Mouse (Mus musculus) neural tube, embryonic 15.5 days (tissue): ENCODE measurements around the gene Aip. TPM values are rescaled to one million over a fixed set of nuclear protein-coding genes. Genes with fewer than 3 reads are reported as not detected.

ENCODE experiments used
- ATAC-seq: fragments of 200-750 bp; cut with Nextera tagmentation; 2 replicates; pipeline ENCODE4 v1.8.0; 2017; ENCODE audit warnings: mild to moderate bottlenecking, moderate TSS enrichment, moderate library complexity; ENCODE audit not compliant: low FRiP score
- H3K27ac ChIP-seq: fragments of 300-500 bp; sonication (generic); replicated peaks from 2 replicates; pipeline ENCODE4 v1.5.1; 2015; ENCODE audit warnings: mild to moderate bottlenecking, inconsistent platforms
- H3K27me3 ChIP-seq: fragments of 300-500 bp; sonication (generic); replicated peaks from 2 replicates; pipeline ENCODE4 v1.6.1; 2015; ENCODE audit warnings: inconsistent platforms
- H3K36me3 ChIP-seq: fragments of 300-500 bp; sonication (generic); 2 replicates; pipeline ENCODE4 v1.6.1; 2015; ENCODE audit warnings: inconsistent platforms
- H3K4me1 ChIP-seq: fragments of 300-500 bp; sonication (generic); 2 replicates; pipeline ENCODE4 v1.6.1; 2015; ENCODE audit warnings: inconsistent platforms
- H3K4me2 ChIP-seq: fragments of 300-500 bp; sonication (generic); 2 replicates; pipeline ENCODE4 v1.6.1; 2015; ENCODE audit warnings: inconsistent platforms, mild to moderate bottlenecking, moderate library complexity
- H3K4me3 ChIP-seq: fragments of 300-500 bp; sonication (generic); replicated peaks from 2 replicates; pipeline ENCODE4 v1.5.1; 2015; ENCODE audit warnings: mild to moderate bottlenecking, inconsistent platforms
- H3K9ac ChIP-seq: fragments of 300-500 bp; sonication (generic); replicated peaks from 2 replicates; pipeline ENCODE4 v1.6.1; 2015; ENCODE audit warnings: mild to moderate bottlenecking, inconsistent platforms
- H3K9me3 ChIP-seq: fragments of 300-500 bp; sonication (generic); replicated peaks from 2 replicates; pipeline ENCODE4 v1.6.1; 2016; ENCODE audit warnings: inconsistent platforms
- WGBS: fragments of 180-500 bp; shearing (Covaris S2); methylation state at CpG from one replicate; pipeline ENCODE4 v1.1.7; 2015; ENCODE audit warnings: mixed read lengths; 5-methylcytosine and 5-hydroxymethylcytosine counted together
- polyA plus RNA-seq: library from polyadenylated mRNA; unstranded; fragments of >200 nt; fragmentation: Nextera tagmentation; extraction: Ambion mirVana; gene quantifications from 2 replicates; pipeline ENCODE4 v1.2.1, GENCODE M21; 2015

Aip gene
- polyA plus RNA-seq, 1 experiment from 2014 or later = 105 TPM

GRCm38 (mm10) chr19:4117006-4117405 is 8.7 kb downstream of the Aip start:
- 94% methylated on average over 7 of the region's 7 CpGs for WGBS
- Histone ChIP-seq H3K36me3 (peaks cover 63% of the 10 kb centered on the region), H3K4me1 (peaks cover 21% of the 10 kb centered on the region), H3K9me3 (no peaks in the 10 kb centered on the region), H3K27ac (no peak overlapping the region), H3K9ac (no peak overlapping the region), H3K4me2 (no peak overlapping the region), H3K4me3 (no peak overlapping the region), H3K27me3 (no peaks in the 10 kb centered on the region)
- no peak for ATAC-seq

GRCm38 (mm10) chr19:4115816-4116215 is 9.8 kb downstream of the Aip start:
- H3K36me3 ChIP-seq = peaks cover 75% of the 10 kb centered on the region
- no peak overlapping the region for H3K4me2 ChIP-seq
- ATAC-seq = no peak
- no peaks in the 10 kb centered on the region for H3K9me3 ChIP-seq
- 84% methylated on average over 11 of the region's 11 CpGs for WGBS
- H3K4me1 ChIP-seq = peaks cover 15% of the 10 kb centered on the region
- no peak overlapping the region for H3K27ac ChIP-seq
- H3K9ac ChIP-seq = no peak overlapping the region
- no peaks in the 10 kb centered on the region for H3K27me3 ChIP-seq
- H3K4me3 ChIP-seq = no peak overlapping the region

- Histone ChIP-seq H3K4me2 (no peak overlapping the region), H3K27me3 (no peaks in the 10 kb centered on the region), H3K9ac (no peak overlapping the region), H3K36me3 (peaks cover 81% of the 10 kb centered on the region), H3K9me3 (no peaks in the 10 kb centered on the region), H3K27ac (no peak overlapping the region), H3K4me3 (no peak overlapping the region), H3K4me1 (peaks cover 9% of the 10 kb centered on the region)
- ATAC-seq = no peak
- 97% methylated on average over 10 of the region's 10 CpGs for WGBS
Observed at GRCm38 (mm10) chr19:4115144-4115543, 10.5 kb downstream of the Aip start.

GRCm38 (mm10) chr19:4114551-4114950 is 11.1 kb downstream of the Aip start:
- H3K27me3 ChIP-seq = no peaks in the 10 kb centered on the region
- H3K4me1 ChIP-seq = 0 out of 2 replicates have a peak, but pooled peaks cover 5% of the 10 kb centered on the region
- H3K36me3 ChIP-seq = peaks cover 83% of the 10 kb centered on the region
- 97% methylated on average over 10 of the region's 10 CpGs for whole genome bisulfite sequencing
- H3K4me2 ChIP-seq = no peak overlapping the region
- ATAC-seq = no peak
- no peak overlapping the region for H3K27ac ChIP-seq
- H3K4me3 ChIP-seq = no peak overlapping the region
- no peaks in the 10 kb centered on the region for H3K9me3 ChIP-seq
- H3K9ac ChIP-seq = no peak overlapping the region

- Histone ChIP-seq H3K27ac (no peak overlapping the region), H3K36me3 (peaks cover 89% of the 10 kb centered on the region), H3K9ac (no peak overlapping the region), H3K4me1 (0 out of 2 replicates have a peak, but pooled peaks cover 5% of the 10 kb centered on the region), H3K4me3 (no peak overlapping the region), H3K27me3 (no peaks in the 10 kb centered on the region), H3K4me2 (no peak overlapping the region), H3K9me3 (no peaks in the 10 kb centered on the region)
- 58% methylated on average over 5 of the region's 5 CpGs for WGBS
- no peak for ATAC-seq
Observed at GRCm38 (mm10) chr19:4113806-4114230, 11.8 kb downstream of the Aip start.

GRCm38 (mm10) chr19:4113186-4113805 is 12.4 kb downstream of the Aip start:
- no peaks in the 10 kb centered on the region for H3K27me3 ChIP-seq
- H3K9ac ChIP-seq = no peak overlapping the region
- H3K36me3 ChIP-seq = peaks cover 94% of the 10 kb centered on the region
- no peak overlapping the region for H3K4me3 ChIP-seq
- ATAC-seq = no peak
- no peaks in the 10 kb centered on the region for H3K9me3 ChIP-seq
- WGBS = 76% methylated on average over 13 of the region's 13 CpGs
- 0 out of 2 replicates have a peak, but pooled peaks cover 5% of the 10 kb centered on the region for H3K4me1 ChIP-seq
- no peak overlapping the region for H3K4me2 ChIP-seq
- no peak overlapping the region for H3K27ac ChIP-seq

GRCm38 (mm10) chr19:4112063-4112960 is 13.3 kb downstream of the Aip start:
- Histone ChIP-seq H3K36me3 (peaks cover 93% of the 10 kb centered on the region), H3K9me3 (no peaks in the 10 kb centered on the region), H3K4me1 (0 out of 2 replicates have a peak, but pooled peaks cover 5% of the 10 kb centered on the region), H3K4me3 (no peak overlapping the region), H3K4me2 (no peak overlapping the region), H3K9ac (no peak overlapping the region), H3K27me3 (no peaks in the 10 kb centered on the region), H3K27ac (no peak overlapping the region)
- 95% methylated on average over 26 of the region's 26 CpGs for WGBS
- ATAC-seq = no peak

GRCm38 (mm10) chr19:4108535-4108934 is 17.1 kb downstream of the Aip start:
- Histone ChIP-seq H3K4me1 (peaks cover under 1% of the 10 kb centered on the region; the same call in 1 of the 2 replicates), H3K27me3 (no peaks in the 10 kb centered on the region), H3K4me3 (no peak overlapping the region), H3K4me2 (no peak overlapping the region), H3K36me3 (peaks cover 82% of the 10 kb centered on the region), H3K27ac (no peak overlapping the region), H3K9ac (no peak overlapping the region), H3K9me3 (no peaks in the 10 kb centered on the region)
- no peak for ATAC-seq
- 88% methylated on average over 9 of the region's 9 CpGs for WGBS

GRCm38 (mm10) chr19:4106654-4107053 is 19.0 kb downstream of the Aip start:
- H3K4me1 ChIP-seq = peaks cover 17% of the 10 kb centered on the region
- H3K4me3 ChIP-seq = no peak overlapping the region
- H3K36me3 ChIP-seq = peaks cover 69% of the 10 kb centered on the region
- H3K27ac ChIP-seq = no peak overlapping the region
- H3K4me2 ChIP-seq = no peak overlapping the region
- ATAC-seq = no peak
- 93% methylated on average over 14 of the region's 14 CpGs for WGBS
- no peaks in the 10 kb centered on the region for H3K9me3 ChIP-seq
- no peak overlapping the region for H3K9ac ChIP-seq
- no peaks in the 10 kb centered on the region for H3K27me3 ChIP-seq

- Histone ChIP-seq H3K27ac (no peak overlapping the region), H3K9ac (no peak overlapping the region), H3K4me2 (no peak overlapping the region), H3K4me1 (peaks cover 36% of the 10 kb centered on the region), H3K27me3 (no peaks in the 10 kb centered on the region), H3K9me3 (no peaks in the 10 kb centered on the region), H3K4me3 (no peak overlapping the region), H3K36me3 (peaks cover 55% of the 10 kb centered on the region)
- WGBS = 92% methylated on average over 16 of the region's 16 CpGs
- no peak for ATAC-seq
Observed at GRCm38 (mm10) chr19:4104675-4105194, 20.9 kb downstream of the Aip start.

GRCm38 (mm10) chr19:4103792-4104191 is 21.9 kb downstream of the Aip start:
- Histone ChIP-seq H3K27ac (no peak overlapping the region), H3K27me3 (no peaks in the 10 kb centered on the region), H3K4me1 (peaks cover 46% of the 10 kb centered on the region), H3K4me2 (no peak overlapping the region), H3K36me3 (peaks cover 47% of the 10 kb centered on the region), H3K9me3 (no peaks in the 10 kb centered on the region), H3K4me3 (no peak overlapping the region), H3K9ac (no peak overlapping the region)
- no peak for ATAC-seq
- 77% methylated on average over 3 of the region's 3 CpGs for WGBS

- ATAC-seq = no peak
- Histone ChIP-seq H3K4me2 (no peak overlapping the region), H3K4me1 (peaks cover 51% of the 10 kb centered on the region), H3K27ac (no peak overlapping the region), H3K9ac (no peak overlapping the region), H3K4me3 (no peak overlapping the region), H3K27me3 (no peaks in the 10 kb centered on the region), H3K9me3 (no peaks in the 10 kb centered on the region), H3K36me3 (peaks cover 42% of the 10 kb centered on the region)
- 92% methylated on average over 18 of the region's 18 CpGs for WGBS
Observed at GRCm38 (mm10) chr19:4103294-4103693, 22.4 kb downstream of the Aip start.
